Mouse (Mus musculus) megakaryocyte, embryonic 14.5 days (primary cell): ENCODE results near the gene Pfkm.

Source experiments
- FLI1 ChIP-seq: IDR thresholded peaks from 2 replicates; pipeline ENCODE4 v1.6.1; 2012; ENCODE audit warnings: low read length, inconsistent platforms, mixed read lengths
- GATA1 ChIP-seq: IDR thresholded peaks from 3 replicates; pipeline ENCODE4 v1.6.1; 2012; ENCODE audit warnings: mixed read lengths, low read length, inconsistent platforms, borderline replicate concordance

DNA sequence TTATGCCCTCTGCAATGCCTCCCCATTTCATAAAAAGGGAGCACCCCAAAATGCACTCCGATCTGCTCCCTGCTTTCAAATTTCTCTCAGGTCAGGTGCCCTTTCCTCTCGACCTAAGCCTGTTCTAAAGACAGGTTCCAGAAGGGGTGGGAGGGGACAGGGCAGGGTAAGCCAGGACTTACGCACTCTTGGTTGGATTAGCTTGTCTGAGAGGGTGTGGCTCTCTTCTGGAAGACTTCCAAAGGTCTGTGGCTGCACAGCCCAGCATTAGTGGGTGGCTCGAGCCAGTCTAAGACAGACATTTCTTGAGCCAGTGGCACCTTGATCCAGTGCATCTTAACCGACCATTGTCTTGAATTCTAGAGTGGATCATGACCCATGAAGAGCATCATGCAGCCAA lies 19.4 kb downstream of the Pfkm start:
- TF ChIP-seq GATA1 (no peak), FLI1 (no peak)
